Mouse (Mus musculus) liver, adult 2 months (tissue): Measurements from ENCODE around the gene Bnipl. TPM values are rescaled to one million over a fixed set of nuclear protein-coding genes. Genes with fewer than 3 reads are reported as not detected.
A peak's percentile ranks its signal among the peaks of the same experiment; 100 is the strongest.

Experiments
- DNase-seq: peaks from one replicate; pipeline ENCODE4 v3.0.0-alpha.2; 2011; ENCODE audit warnings: low read depth, low spot score; ENCODE audit errors: extremely low read depth
- H3K27ac ChIP-seq: fragments of 200-500 bp; replicated peaks from 2 replicates; pipeline ENCODE4 v1.5.1; 2012; ENCODE audit warnings: low read depth, mild to moderate bottlenecking, control low read depth, inconsistent platforms, low read length; ENCODE audit not compliant: insufficient read depth
- H3K27me3 ChIP-seq: fragments of 200-500 bp; 2 replicates; pipeline ENCODE4 v1.6.1; 2012; ENCODE audit warnings: mild to moderate bottlenecking, moderate library complexity, low read length, inconsistent platforms; ENCODE audit not compliant: control insufficient read depth, insufficient read depth
- H3K36me3 ChIP-seq: fragments of 200-500 bp; 2 replicates; pipeline ENCODE4 v1.6.1; 2012; ENCODE audit warnings: low read length, inconsistent platforms; ENCODE audit not compliant: control insufficient read depth, insufficient read depth
- H3K4me1 ChIP-seq: fragments of 200-500 bp; 2 replicates; pipeline ENCODE4 v1.6.1; 2011; ENCODE audit warnings: low read length; ENCODE audit not compliant: control insufficient read depth, insufficient read depth
- H3K4me3 ChIP-seq: fragments of 200-500 bp; 2 replicates; pipeline ENCODE4 v1.5.1; 2011; ENCODE audit warnings: low read depth, mild to moderate bottlenecking, control low read depth, low read length, moderate library complexity; ENCODE audit not compliant: insufficient read depth
- H3K79me2 ChIP-seq: fragments of 200-500 bp; 2 replicates; pipeline ENCODE4 v1.6.1; 2012; ENCODE audit warnings: inconsistent platforms, mild to moderate bottlenecking, low read length, moderate library complexity; ENCODE audit not compliant: control insufficient read depth, insufficient read depth
- H3K9ac ChIP-seq: fragments of 200-500 bp; 2 replicates; pipeline ENCODE4 v1.6.1; 2012; ENCODE audit warnings: low read depth, mild to moderate bottlenecking, control low read depth, inconsistent platforms, low read length
- CTCF ChIP-seq: fragments of 200-500 bp; IDR thresholded peaks from 2 replicates; pipeline ENCODE4 v1.5.1; 2011; ENCODE audit warnings: low read depth, low read length, control low read depth
- POLR2A ChIP-seq: fragments of 200-500 bp; IDR thresholded peaks from 2 replicates; pipeline ENCODE4 v1.6.1; 2011; ENCODE audit warnings: low read length, control low read depth; ENCODE audit not compliant: insufficient read depth; ENCODE audit errors: extremely low read depth
- WGBS: fragments of 180-500 bp; shearing (Covaris S2); methylation state at CpG from one replicate; pipeline ENCODE4 v1.1.7; 2018; 5-methylcytosine and 5-hydroxymethylcytosine counted together
- polyA plus RNA-seq: library from polyadenylated mRNA; depleted of rRNA; stranded (reverse); fragments of >200 nt; gene quantifications from 2 replicates; pipeline ENCODE4 v1.2.3, GENCODE M21; 2012
- total RNA-seq: library from RNA; depleted of rRNA; stranded (reverse); fragments of >200 nt; gene quantifications from 2 replicates; pipeline ENCODE4 v1.2.3, GENCODE M21; 2014

The Bnipl gene
- total and polyA plus RNA-seq, 2 experiments = 0.16 TPM; not detected in 1

GRCm38 (mm10) chr3:95283589-95283941 lies 32.6 kb upstream of the Bnipl start:
- TF ChIP-seq CTCF (no peak), POLR2A (no peak)
- WGBS = under 1% methylated on average over 7 of the region's 7 CpGs
- Histone ChIP-seq H3K9ac (peak overlapping the region; percentile 90), H3K36me3 (peaks cover 17% of the 10 kb centered on the region), H3K79me2 (peaks cover 26% of the 10 kb centered on the region; the same call in 1 of the 2 replicates), H3K4me3 (peak overlapping the region; percentile 83), H3K27me3 (no peaks in the 10 kb centered on the region), H3K27ac (peak overlapping the region; percentile 97), H3K4me1 (peaks cover 24% of the 10 kb centered on the region)
- DNase-seq = no peak

GRCm38 (mm10) chr3:95282865-95283588 lies 32.0 kb upstream of the Bnipl start:
- Histone ChIP-seq H3K27me3 (no peaks in the 10 kb centered on the region), H3K36me3 (peaks cover 12% of the 10 kb centered on the region), H3K79me2 (peaks cover 26% of the 10 kb centered on the region; the same call in 1 of the 2 replicates), H3K27ac (peak overlapping the region; percentile 97), H3K9ac (peak overlapping the region; percentile 90), H3K4me1 (peaks cover 26% of the 10 kb centered on the region), H3K4me3 (peak overlapping the region; percentile 83)
- peak; percentile 80 for DNase-seq
- TF ChIP-seq POLR2A (peak; percentile 60), CTCF (no peak; the same call in 1 of the 2 replicates)
- WGBS = under 1% methylated on average over 51 of the region's 51 CpGs

- TF ChIP-seq POLR2A (no peak), CTCF (no peak)
- Histone ChIP-seq H3K79me2 (peaks cover 26% of the 10 kb centered on the region; the same call in 1 of the 2 replicates), H3K36me3 (peaks cover 6% of the 10 kb centered on the region; the same call in 1 of the 2 replicates), H3K27me3 (no peaks in the 10 kb centered on the region), H3K27ac (peak overlapping the region; percentile 97), H3K4me1 (peaks cover 28% of the 10 kb centered on the region), H3K9ac (peak overlapping the region; percentile 90), H3K4me3 (peak overlapping the region; percentile 83)
- WGBS = under 1% methylated on average over 11 of the region's 11 CpGs
- DNase-seq = peak; percentile 92
These were observed 31.4 kb upstream of the Bnipl start for GRCm38 (mm10) chr3:95282381-95282864.

- DNase-seq = peak; percentile 97
These were observed 30.5 kb upstream of the Bnipl start, which contains the start of the genes Mindy1 and Prune1 for GRCm38 (mm10) chr3:95281216-95282126. TSS of gene Mindy1 (plus strand) at chr3:95281345. TSS of gene Prune1 (minus strand) at chr3:95282076.

GRCm38 (mm10) chr3:95280747-95281146 lies 29.8 kb upstream of the Bnipl start:
- H3K27me3 ChIP-seq = no peaks in the 10 kb centered on the region
- H3K27ac ChIP-seq = peak overlapping the region; percentile 88
- peaks cover 28% of the 10 kb centered on the region for H3K4me1 ChIP-seq
- H3K79me2 ChIP-seq = peaks cover 20% of the 10 kb centered on the region; the same call in 1 of the 2 replicates
- H3K36me3 ChIP-seq = no peaks in the 10 kb centered on the region
- no peak for TF ChIP-seq CTCF
- no peak for TF ChIP-seq POLR2A
- peak overlapping the region; percentile 92 for H3K9ac ChIP-seq
- peak; percentile 43 for DNase-seq
- 11% methylated on average over 8 of the region's 8 CpGs for WGBS
- peak overlapping the region; percentile 92; the same call in 1 of the 2 replicates for H3K4me3 ChIP-seq

More at GRCm38 (mm10) chr3:95281216-95282126, 30.5 kb upstream of the Bnipl start, which contains the start of the genes Mindy1 and Prune1:
- H3K9ac ChIP-seq = peak within 1 kb of the TSS; percentile 92
- no peaks in the 10 kb centered on the region for H3K27me3 ChIP-seq
- peaks cover 23% of the 10 kb centered on the region; the same call in 1 of the 2 replicates for H3K79me2 ChIP-seq
- WGBS = under 1% methylated on average over 53 of the region's 53 CpGs
- TF ChIP-seq POLR2A (0 out of 2 replicates have a peak, but pooled peaks have one; percentile 33), CTCF (no peak)
- H3K36me3 ChIP-seq = no peaks in the 10 kb centered on the region
- peak within 1 kb of the TSS; percentile 97 for H3K27ac ChIP-seq
- peaks cover 32% of the 10 kb centered on the region for H3K4me1 ChIP-seq
- peak within 1 kb of the TSS; percentile 92 for H3K4me3 ChIP-seq
